13 mouse cellular contexts compared by ENCODE assay signal in genomic region chr5:64960857-64961391, GRCm38 (mm10). TPM values are rescaled to one million over a fixed set of nuclear protein-coding genes. Genes with fewer than 3 reads are reported as not detected.
A peak's percentile ranks its signal among the peaks of the same experiment; 100 is the strongest.
DNase-seq lines count a peak whose midpoint lies in the region; ATAC-seq and TF ChIP-seq lines count a peak whose summit lies in the region.
"Had no signal": no experiment of that assay in that cellular context is flagged by ENCODE, and none has a peak within 500 bp of the region (broad histone marks: within the 10 kb centered on the region; RNA-seq: fewer than 3 reads in every experiment).

No protein-coding gene starts in this region.

- 86% methylated on average over 13 of the region's 13 CpGs for WGBS in kidney, adult 2 months
- WGBS in small intestine, adult 2 months = 81% methylated on average over 13 of the region's 13 CpGs
- 90% methylated on average over 13 of the region's 13 CpGs for WGBS in midbrain, embryonic 14.5 days
- 90% methylated on average over 13 of the region's 13 CpGs for WGBS in hindbrain, postnatal 0 days

- no peak overlapping the region for H3K9ac ChIP-seq in midbrain, embryonic 14.5 days (replicated peaks; ENCODE audit: low read length)
- no peak overlapping the region for H3K9ac ChIP-seq in hindbrain, postnatal 0 days (replicated peaks; ENCODE audit: low read length)
- H3K9ac ChIP-seq: forebrain, embryonic 12.5 days; heart, embryonic 15.5 days; kidney, embryonic 15.5 days; neural tube, embryonic 15.5 days had no signal

- no peak overlapping the region; the same call in 1 of the 2 replicates for H3K27ac ChIP-seq in kidney, adult 2 months (ENCODE audit: insufficient read depth, low read depth, low read length)
- peak overlapping the region; percentile 58 for H3K27ac ChIP-seq in small intestine, adult 2 months (ENCODE audit: insufficient read depth, low read depth, low read length)
- no peak overlapping the region for H3K27ac ChIP-seq in midbrain, embryonic 14.5 days (replicated peaks; ENCODE audit: low read depth, low read length)
- no peak overlapping the region for H3K27ac ChIP-seq in hindbrain, postnatal 0 days
- H3K27ac ChIP-seq: forebrain, embryonic 12.5 days; heart, embryonic 15.5 days; kidney, embryonic 15.5 days; neural tube, embryonic 15.5 days had no signal

- H3K4me2 ChIP-seq in midbrain, embryonic 14.5 days (ENCODE audit: low read length) = no peak overlapping the region
- no peak overlapping the region for H3K4me2 ChIP-seq in hindbrain, postnatal 0 days (ENCODE audit: low read depth, low read length)
- H3K4me2 ChIP-seq: forebrain, embryonic 12.5 days; heart, embryonic 15.5 days; kidney, embryonic 15.5 days; neural tube, embryonic 15.5 days had no signal

- ATAC-seq in CD4-positive, CD25-positive, alpha-beta regulatory T cell, adult 4 months = peak; percentile 65
- peak; percentile 51 for ATAC-seq in inflammation-experienced regulatory T-cells, adult 6 months
- no peak for ATAC-seq in cerebellum, adult (ENCODE audit: insufficient number of reproducible peaks, low FRiP score, low TSS enrichment)
- ATAC-seq in midbrain, embryonic 14.5 days (ENCODE audit: low FRiP score, low TSS enrichment) = no peak
- ATAC-seq in hindbrain, postnatal 0 days = no peak

- no peaks in the 10 kb centered on the region for H3K4me1 ChIP-seq in kidney, adult 2 months (ENCODE audit: control insufficient read depth, insufficient read depth, low read length)
- H3K4me1 ChIP-seq in small intestine, adult 2 months (ENCODE audit: control insufficient read depth, insufficient read depth, insufficient read length, low read length) = no peaks in the 10 kb centered on the region
- H3K4me1 ChIP-seq in midbrain, embryonic 14.5 days (ENCODE audit: control insufficient read depth, insufficient read depth, low read length) = no peaks in the 10 kb centered on the region
- no peaks in the 10 kb centered on the region for H3K4me1 ChIP-seq in hindbrain, postnatal 0 days (ENCODE audit: insufficient read depth, low read length)
- H3K4me1 ChIP-seq: forebrain, embryonic 12.5 days; heart, embryonic 15.5 days; kidney, embryonic 15.5 days; neural tube, embryonic 15.5 days had no signal

- TF ChIP-seq POLR2A in kidney, adult 2 months (IDR thresholded peaks at IDR 0.05; ENCODE audit: low read depth, low read length) = no peak
- no peak for TF ChIP-seq POLR2A in small intestine, adult 2 months (IDR thresholded peaks at IDR 0.05; ENCODE audit: low read depth, low read length)

- H3K9me3 ChIP-seq in midbrain, embryonic 14.5 days (ENCODE audit: control insufficient read depth, low read length) = no peaks in the 10 kb centered on the region
- H3K9me3 ChIP-seq in hindbrain, postnatal 0 days (ENCODE audit: low read length) = no peaks in the 10 kb centered on the region
- H3K9me3 ChIP-seq: forebrain, embryonic 12.5 days; heart, embryonic 15.5 days; kidney, embryonic 15.5 days; neural tube, embryonic 15.5 days had no signal

- peak; percentile 13 for DNase-seq in kidney, adult 2 months
- DNase-seq in kidney, adult 8-10 months = no peak
- no peak for DNase-seq in midbrain, embryonic 14.5 days
- DNase-seq in hindbrain, postnatal 0 days (ENCODE audit: low spot score) = no peak
- DNase-seq: adrenal gland, postnatal 10 days had no signal

- no peaks in the 10 kb centered on the region; the same call in 1 of the 2 replicates for H3K27me3 ChIP-seq in kidney, adult 2 months (replicated peaks; ENCODE audit: control insufficient read depth, insufficient read depth, low read length)
- no peaks in the 10 kb centered on the region for H3K27me3 ChIP-seq in small intestine, adult 2 months (ENCODE audit: control insufficient read depth, insufficient read depth, low read length)
- no peaks in the 10 kb centered on the region for H3K27me3 ChIP-seq in midbrain, embryonic 14.5 days (ENCODE audit: control insufficient read depth, insufficient read depth, low read length)
- H3K27me3 ChIP-seq in hindbrain, postnatal 0 days (ENCODE audit: insufficient read depth, low read length) = no peaks in the 10 kb centered on the region
- H3K27me3 ChIP-seq: forebrain, embryonic 12.5 days; heart, embryonic 15.5 days; kidney, embryonic 15.5 days; neural tube, embryonic 15.5 days had no signal

- TF ChIP-seq CTCF in kidney, adult 2 months (conservative IDR thresholded peaks at IDR 0.05; ENCODE audit: insufficient read depth, insufficient read length, low read depth, low read length) = no peak
- no peak for TF ChIP-seq CTCF in small intestine, adult 2 months (IDR thresholded peaks at IDR 0.05; ENCODE audit: extremely low read depth, insufficient read length, insufficient replicate concordance, low read depth, low read length)
- TF ChIP-seq CTCF in hindbrain, postnatal 0 days (IDR thresholded peaks at IDR 0.05; ENCODE audit: low read depth) = no peak

- no peak overlapping the region for H3K4me3 ChIP-seq in kidney, adult 2 months (ENCODE audit: insufficient read depth, low read depth, low read length)
- H3K4me3 ChIP-seq in small intestine, adult 2 months (ENCODE audit: low read depth, low read length) = no peak overlapping the region
- no peak overlapping the region for H3K4me3 ChIP-seq in midbrain, embryonic 14.5 days (replicated peaks; ENCODE audit: low read depth, low read length)
- H3K4me3 ChIP-seq in hindbrain, postnatal 0 days (ENCODE audit: low read length) = no peak overlapping the region
- H3K4me3 ChIP-seq: forebrain, embryonic 12.5 days; heart, embryonic 15.5 days; kidney, embryonic 15.5 days; neural tube, embryonic 15.5 days had no signal

- H3K36me3 ChIP-seq in kidney, adult 2 months (ENCODE audit: control insufficient read depth, insufficient read depth, low read length) = no peaks in the 10 kb centered on the region
- H3K36me3 ChIP-seq in small intestine, adult 2 months (ENCODE audit: control insufficient read depth, insufficient read depth, low read length) = no peaks in the 10 kb centered on the region
- H3K36me3 ChIP-seq in midbrain, embryonic 14.5 days (ENCODE audit: control insufficient read depth, insufficient read depth, low read length) = no peaks in the 10 kb centered on the region
- no peaks in the 10 kb centered on the region for H3K36me3 ChIP-seq in hindbrain, postnatal 0 days (ENCODE audit: insufficient read depth, low read length)
- H3K36me3 ChIP-seq: forebrain, embryonic 12.5 days; heart, embryonic 15.5 days; kidney, embryonic 15.5 days; neural tube, embryonic 15.5 days had no signal

RNA-seq across cellular contexts. Expression of gene Tlr6, which starts 1.0 kb away (rescaled TPM):
- polyA plus RNA-seq in kidney, adult 2 months (2012; rRNA removed) = 0.33 and 0.41 TPM in 2 replicates
- 1 to 10 TPM; 5.6 to 8.7 TPM for polyA plus RNA-seq in CD4-positive, CD25-positive, alpha-beta regulatory T cell, adult 4 months (2017; shearing (Covaris generic))
- polyA plus RNA-seq in inflammation-experienced regulatory T-cells, adult 6 months (2017; shearing (Covaris generic)) = 1 to 10 TPM; 6.5 to 9.5 (median 7.4) TPM
- 0.28 and 0.37 TPM in 2 replicates for polyA plus RNA-seq in small intestine, adult 2 months (2012; rRNA removed)
- 0.07 and 0.25 TPM in 2 replicates for polyA plus RNA-seq in midbrain, embryonic 14.5 days (2014; fragmentation: Nextera tagmentation; extraction: Ambion mirVana)
- total RNA-seq in hindbrain, postnatal 0 days (2014; rRNA removed) = 0.07 and 0.16 TPM in 2 replicates
- polyA plus RNA-seq in hindbrain, postnatal 0 days (2015; fragmentation: Nextera tagmentation; extraction: Ambion mirVana) = 0.34 and 0.48 TPM in 2 replicates

RNA-seq across cellular contexts. Expression of gene Fam114a1, which starts 8.9 kb away (rescaled TPM):
- 7.7 and 8.8 TPM in 2 replicates for polyA plus RNA-seq in kidney, adult 2 months (2012; rRNA removed)
- 1 to 10 TPM; 2.3 to 4.9 TPM for polyA plus RNA-seq in CD4-positive, CD25-positive, alpha-beta regulatory T cell, adult 4 months (2017; shearing (Covaris generic))
- polyA plus RNA-seq in inflammation-experienced regulatory T-cells, adult 6 months (2017; shearing (Covaris generic)) = 1 to 10 TPM in 2 of 3 experiments, under 1 TPM in 1; 0.82 to 3.7 (median 3.4) TPM
- 15.4 and 18.9 TPM in 2 replicates for polyA plus RNA-seq in small intestine, adult 2 months (2012; rRNA removed)
- polyA plus RNA-seq in midbrain, embryonic 14.5 days (2014; fragmentation: Nextera tagmentation; extraction: Ambion mirVana) = 1.6 and 6.2 TPM in 2 replicates
- 3.9 and 5.8 TPM in 2 replicates for total RNA-seq in hindbrain, postnatal 0 days (2014; rRNA removed)
- 6.8 and 7.3 TPM in 2 replicates for polyA plus RNA-seq in hindbrain, postnatal 0 days (2015; fragmentation: Nextera tagmentation; extraction: Ambion mirVana)

RNA-seq across cellular contexts. Expression of gene Tlr1, which starts 27.6 kb away (rescaled TPM):
- 0.96 and 2.7 TPM in 2 replicates for polyA plus RNA-seq in kidney, adult 2 months (2012; rRNA removed)
- polyA plus RNA-seq in CD4-positive, CD25-positive, alpha-beta regulatory T cell, adult 4 months (2017; shearing (Covaris generic)) = 10 to 100 TPM; 74.7 to 91.5 TPM
- polyA plus RNA-seq in inflammation-experienced regulatory T-cells, adult 6 months (2017; shearing (Covaris generic)) = 10 to 100 TPM; 33.5 to 66.0 (median 62.2) TPM
- 1.4 and 1.5 TPM in 2 replicates for polyA plus RNA-seq in small intestine, adult 2 months (2012; rRNA removed)
- 0.15 and 0.51 TPM in 2 replicates for polyA plus RNA-seq in midbrain, embryonic 14.5 days (2014; fragmentation: Nextera tagmentation; extraction: Ambion mirVana)
- total RNA-seq in hindbrain, postnatal 0 days (2014; rRNA removed) = 0.10 and 0.75 TPM in 2 replicates
- 0.24 and 0.35 TPM in 2 replicates for polyA plus RNA-seq in hindbrain, postnatal 0 days (2015; fragmentation: Nextera tagmentation; extraction: Ambion mirVana)

Comparison
In these comparisons a context has a peak if more than half of its experiments do, and no peak if none do; other contexts are left out.
1. ATAC-seq: peak in CD4-positive, CD25-positive, alpha-beta regulatory T cell, adult 4 months (single experiment) and inflammation-experienced regulatory T-cells, adult 6 months (single experiment); none in cerebellum, adult (single experiment), midbrain, embryonic 14.5 days (single experiment) and hindbrain, postnatal 0 days (single experiment).